Mouse (Mus musculus) neutrophil, adult 5-6 weeks (primary cell): ENCODE measurements around the gene Sat2. TPM values are rescaled to one million over a fixed set of nuclear protein-coding genes. Genes with fewer than 3 reads are reported as not detected.
"Not testable (repeated sequence)": the region's sequence is repeated elsewhere in the genome, so short reads cannot be mapped to it uniquely, and the experiment has no call there.

Experiments used
- ATAC-seq: fragments of 151-379, 151-347 bp; 2 replicates; pipeline ENCODE4 v1.8.0; 2017; ENCODE audit warnings: mild to moderate bottlenecking, moderate TSS enrichment; ENCODE audit not compliant: insufficient number of reproducible peaks, poor library complexity, low FRiP score, severe bottlenecking; ENCODE audit errors: extremely low read depth
- total RNA-seq: library from RNA; stranded (forward); fragments of 200-1000 nt; gene quantifications from 2 replicates; pipeline ENCODE4 v1.2.3, GENCODE M21; 2017

Gene Sat2
- total RNA-seq, 1 experiment from 2014 or later = not detected

DNA sequence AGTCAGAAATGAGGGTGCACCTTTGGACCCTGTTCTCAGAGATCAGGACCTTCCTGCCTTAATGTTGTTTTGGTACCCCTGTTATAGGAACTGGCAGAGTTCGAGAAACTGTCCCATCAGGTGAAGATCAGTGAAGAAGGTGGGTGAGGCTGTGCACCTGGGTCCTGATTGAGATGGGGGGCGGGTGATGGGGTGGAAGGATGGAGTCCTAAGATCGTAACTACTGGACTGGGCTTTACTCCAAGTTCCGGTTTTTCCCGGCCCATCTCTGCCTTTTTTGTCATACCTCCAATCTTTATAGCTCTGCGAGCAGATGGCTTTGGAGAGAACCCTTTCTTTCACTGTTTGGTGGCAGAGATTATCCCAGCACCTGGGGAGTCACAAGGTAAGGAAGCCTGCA lies 582 bp downstream of the Sat2 start:
- ATAC-seq = no peak

DNA sequence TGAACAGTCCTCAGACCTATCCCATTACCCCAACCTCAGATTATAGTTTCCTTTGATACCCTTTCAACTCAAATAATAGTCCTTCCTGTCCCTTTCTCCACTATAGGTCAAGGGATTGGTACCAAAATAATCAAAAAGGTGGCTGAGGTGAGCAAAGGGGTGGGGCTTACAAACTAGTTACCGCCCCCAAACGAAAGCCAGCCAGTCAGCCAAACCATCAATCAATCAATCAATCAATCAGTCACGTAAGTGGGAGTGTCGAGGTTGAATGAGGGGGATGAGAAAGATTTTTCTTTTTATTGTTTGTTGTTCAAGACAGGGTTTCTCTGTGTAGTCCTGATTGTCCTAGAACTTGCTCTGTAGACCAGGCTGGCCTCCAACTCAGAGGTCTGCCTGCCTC lies 1.2 kb downstream of the Sat2 start:
- no peak for ATAC-seq

DNA sequence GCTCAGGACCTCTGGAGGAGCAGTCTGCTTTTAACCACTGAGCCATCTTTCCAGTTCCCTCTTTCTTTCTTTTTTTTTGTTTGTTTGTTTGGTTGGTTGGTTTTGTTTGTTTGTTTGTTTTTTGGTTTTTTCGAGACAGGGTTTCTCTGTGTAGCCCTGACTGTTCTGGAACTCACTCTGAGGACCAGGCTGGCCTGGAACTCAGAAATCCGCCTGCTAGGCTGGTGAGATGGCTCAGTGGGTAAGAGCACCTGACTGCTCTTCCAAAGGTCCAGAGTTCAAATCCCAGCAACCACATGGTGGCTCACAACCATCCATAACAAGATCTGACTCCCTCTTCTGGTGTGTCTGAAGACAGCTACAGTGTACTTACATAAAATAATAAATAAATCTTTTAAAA lies 2.5 kb downstream of the Sat2 start:
- ATAC-seq = not testable (repeated sequence)

DNA sequence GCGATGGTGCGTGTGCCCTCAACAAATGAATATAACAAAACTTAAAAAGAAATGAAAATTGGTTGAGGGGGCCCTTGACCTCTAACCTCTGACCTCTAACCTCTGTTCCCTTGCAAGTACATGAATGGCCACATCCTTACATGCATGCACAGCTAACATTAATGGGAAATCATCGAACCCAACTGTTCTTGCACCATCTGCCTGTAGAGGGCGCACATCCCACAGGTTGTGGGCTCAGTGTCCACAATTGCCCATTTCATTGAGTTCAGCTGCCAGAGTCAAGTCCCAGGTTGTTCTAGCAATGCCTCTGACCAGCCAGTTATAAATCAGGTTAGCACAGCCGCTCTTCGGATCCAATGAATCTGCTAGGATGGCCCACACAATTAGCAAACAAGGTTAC lies 6.5 kb downstream of the Sat2 start:
- peak; percentile 62; the same call in 1 of the 2 replicates for ATAC-seq

DNA sequence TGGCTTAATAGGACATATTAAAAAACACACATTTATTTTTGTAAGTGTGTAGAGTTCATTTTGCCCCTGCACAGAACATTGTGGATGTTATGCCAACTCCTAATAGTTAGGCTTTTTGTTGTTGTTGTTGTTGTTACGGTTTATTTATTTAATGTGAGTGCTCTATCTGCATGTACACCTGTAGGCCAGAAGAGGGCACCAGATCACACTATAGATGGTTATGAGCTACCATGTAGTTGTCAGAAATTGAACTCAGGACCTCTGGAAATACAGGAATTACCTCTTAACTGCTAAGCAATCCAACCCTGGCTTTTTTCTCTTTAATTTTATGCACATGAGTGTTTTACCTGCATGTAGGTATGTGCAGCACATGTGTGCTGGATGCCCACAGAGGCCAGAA lies 8.0 kb downstream of the Sat2 start:
- ATAC-seq = no peak

DNA sequence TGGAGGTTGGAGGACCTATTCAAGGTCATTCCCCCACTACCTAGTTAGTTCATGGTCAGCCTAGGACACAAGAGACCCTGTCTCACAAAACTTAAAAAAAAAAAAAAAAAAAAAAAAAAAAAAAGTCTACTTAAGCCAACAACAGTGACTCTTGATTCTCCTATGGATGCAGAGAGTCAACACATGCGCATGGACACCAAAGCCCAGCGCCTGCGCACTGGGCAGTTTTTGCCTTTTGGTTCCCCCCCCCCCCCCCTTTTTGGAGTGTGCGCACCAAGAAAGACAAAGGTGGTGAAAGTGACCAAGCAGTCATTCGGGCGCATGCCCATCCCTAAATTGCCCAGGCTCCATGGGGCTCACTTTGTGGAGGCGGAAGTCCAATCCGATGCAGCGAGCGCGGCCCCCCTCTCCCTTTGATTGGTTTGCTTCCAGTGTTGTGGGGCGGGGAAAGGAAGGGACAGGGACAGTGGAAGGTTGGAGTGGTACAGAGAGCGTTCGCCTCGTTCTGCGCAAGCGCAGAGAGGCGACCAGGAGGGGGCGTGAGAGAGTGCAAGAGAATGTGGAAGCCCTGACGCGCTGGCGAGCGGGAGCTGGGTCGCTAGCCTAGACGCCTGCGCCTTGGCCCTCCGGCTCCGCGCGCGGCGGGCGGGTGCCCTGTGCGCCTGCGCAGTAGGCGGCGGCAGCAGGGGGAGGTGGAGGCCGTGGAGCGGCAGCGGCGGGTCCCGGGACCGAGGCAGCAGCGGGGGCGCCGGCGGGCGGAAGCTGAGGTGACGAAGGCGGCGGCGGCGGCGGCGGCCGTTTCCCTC lies 10.7 kb downstream of the Sat2 start, which contains the start of gene Fxr2:
TSS of gene Fxr2 (plus strand) at position 707 of the 806 bp plus-strand sequence.
- ATAC-seq = peak; percentile 92

DNA sequence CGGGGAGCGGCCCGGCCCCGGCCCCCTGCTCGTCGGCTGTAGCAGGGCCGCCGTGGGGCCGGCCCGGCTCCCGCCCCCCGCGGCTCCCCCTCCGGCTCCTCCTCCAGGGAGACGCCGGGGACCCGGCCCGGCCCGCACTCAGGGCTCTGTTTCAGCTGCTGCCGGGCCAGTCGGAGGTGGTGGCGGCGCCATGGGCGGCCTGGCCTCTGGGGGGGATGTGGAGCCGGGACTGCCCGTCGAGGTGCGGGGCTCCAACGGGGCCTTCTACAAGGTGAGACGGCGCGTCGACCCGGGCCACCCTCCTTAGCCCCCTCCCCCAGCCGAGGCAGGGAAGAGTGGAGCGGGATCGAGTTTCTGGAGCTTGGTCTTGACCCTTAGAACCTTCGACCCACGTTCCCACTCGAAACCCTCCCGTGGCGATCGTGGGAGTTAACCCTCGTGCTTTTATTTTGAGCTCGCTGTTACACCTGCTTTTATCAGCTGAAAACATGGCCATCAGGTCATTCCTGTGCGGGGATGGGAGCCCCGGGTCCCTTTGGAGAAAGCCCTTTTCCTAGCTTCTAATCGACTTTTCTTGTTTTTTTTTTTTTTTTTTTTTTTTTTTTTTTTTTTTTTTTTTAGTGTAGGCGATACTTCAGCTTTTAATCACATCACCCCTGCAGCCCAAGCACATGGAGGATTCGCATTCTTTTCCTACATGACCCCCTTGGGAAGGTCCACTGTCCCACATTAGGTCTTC lies 11.5 kb downstream of the Sat2 start:
- no peak for ATAC-seq

DNA sequence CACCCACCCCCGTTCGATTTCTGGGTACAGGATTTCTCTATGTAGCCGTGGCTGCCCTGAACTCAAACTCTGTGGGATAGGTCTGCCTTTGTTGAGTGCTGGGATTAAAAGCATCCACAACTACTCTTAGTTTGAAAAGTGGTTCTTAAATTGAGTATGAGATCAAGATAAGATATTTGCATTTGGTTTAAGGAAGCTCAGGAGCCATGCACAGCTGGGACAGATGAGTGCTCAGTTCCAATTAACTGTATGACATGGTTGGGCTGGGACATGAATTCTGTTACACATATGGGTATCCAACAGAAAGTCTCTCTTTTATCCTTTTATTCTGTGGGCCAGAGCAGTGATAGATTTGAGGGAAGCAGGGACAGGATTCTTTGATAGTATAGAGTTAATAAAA lies 13.6 kb downstream of the Sat2 start:
- no peak for ATAC-seq

DNA sequence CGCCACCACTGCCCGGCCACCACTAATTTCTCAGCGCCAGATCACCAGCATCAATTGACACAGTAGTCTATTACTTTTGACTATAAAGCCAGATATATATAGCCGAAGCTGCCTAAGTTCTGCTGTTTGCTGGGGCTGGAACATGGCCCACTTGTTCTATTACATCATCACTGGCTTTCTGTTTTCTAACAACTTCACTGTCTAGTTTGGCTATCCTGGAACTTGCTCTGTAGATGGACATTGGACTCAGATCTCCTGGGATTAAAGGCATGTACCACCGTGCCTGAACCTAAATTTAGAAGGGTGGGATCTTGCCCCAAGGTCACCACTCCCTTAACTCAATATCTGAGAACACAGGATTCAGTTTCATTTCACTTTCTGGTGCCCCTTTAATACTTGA lies 24.0 kb downstream of the Sat2 start:
- ATAC-seq = no peak

DNA sequence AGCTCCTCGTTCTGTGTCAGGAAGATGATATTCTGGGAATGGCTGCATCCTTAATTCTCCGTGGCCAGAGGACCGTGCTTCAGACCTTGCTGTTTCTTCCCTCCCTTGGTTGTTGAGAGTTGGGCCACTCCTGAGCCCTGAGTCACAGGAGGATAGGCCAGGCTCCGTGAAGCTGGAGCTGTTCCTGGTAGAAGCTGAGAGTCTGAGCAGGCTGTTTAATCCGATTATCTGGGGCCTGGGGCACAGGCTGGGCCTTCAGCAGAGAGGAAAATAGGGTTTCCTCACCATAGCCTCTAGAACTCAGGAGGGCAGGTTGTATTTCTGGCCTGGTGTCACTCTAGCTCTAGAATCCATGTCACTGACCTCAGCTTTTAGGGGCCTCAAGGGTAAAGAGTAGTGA lies 31.6 kb downstream of the Sat2 start:
- no peak for ATAC-seq

DNA sequence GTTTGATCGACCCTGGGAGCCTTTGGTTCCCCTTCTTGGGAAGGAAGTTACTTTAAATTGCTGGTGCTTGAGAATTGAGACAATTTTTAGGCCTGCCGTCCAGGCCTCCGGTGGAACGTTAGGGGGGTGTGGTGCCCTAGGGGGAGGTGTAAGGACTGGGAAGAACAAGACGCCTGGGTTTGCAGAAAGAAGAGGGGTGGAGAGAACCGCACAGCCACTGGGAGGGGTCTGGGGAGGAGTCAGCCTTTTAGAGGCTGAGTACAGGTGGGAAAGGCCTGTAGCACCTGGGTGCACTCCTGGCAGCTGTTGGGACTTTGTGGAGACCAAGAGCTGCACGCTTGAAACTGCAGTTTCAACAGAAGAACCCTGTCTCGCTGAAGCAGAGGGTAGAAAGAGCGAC lies 32.9 kb downstream of the Sat2 start:
- ATAC-seq = no peak

DNA sequence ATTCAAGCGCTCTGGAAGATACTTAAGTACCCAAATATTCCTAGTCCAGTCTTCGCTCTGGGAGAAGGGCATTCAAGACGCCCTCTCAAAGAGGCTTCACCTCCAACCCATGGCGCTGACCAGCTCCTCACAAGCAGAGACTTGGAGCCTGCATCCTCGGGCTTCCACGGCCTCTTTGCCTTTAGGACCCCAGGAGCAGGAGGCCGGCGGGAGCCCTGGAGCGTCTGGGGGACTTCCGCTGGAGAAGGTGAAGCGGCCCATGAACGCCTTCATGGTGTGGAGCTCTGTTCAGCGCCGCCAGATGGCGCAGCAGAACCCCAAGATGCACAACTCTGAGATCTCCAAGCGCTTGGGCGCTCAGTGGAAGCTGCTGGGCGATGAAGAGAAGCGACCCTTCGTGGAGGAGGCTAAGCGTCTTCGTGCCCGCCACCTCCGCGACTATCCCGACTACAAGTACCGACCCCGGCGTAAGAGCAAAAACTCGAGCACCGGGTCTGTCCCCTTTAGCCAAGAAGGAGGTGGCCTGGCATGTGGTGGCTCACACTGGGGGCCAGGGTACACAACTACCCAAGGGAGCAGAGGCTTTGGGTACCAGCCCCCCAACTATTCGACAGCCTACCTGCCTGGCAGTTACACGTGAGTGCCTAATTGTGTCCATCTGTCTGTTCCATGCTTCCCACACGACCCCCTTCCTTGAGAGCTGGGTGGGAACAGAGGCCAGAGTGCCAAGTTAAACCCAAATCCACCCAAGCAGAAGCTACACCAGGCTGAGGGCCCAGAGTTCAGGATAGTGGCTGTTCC lies 33.6 kb downstream of the Sat2 start, which contains the start of gene Sox15:
TSS of gene Sox15 (plus strand) at position 51 of the 801 bp plus-strand sequence.
- ATAC-seq = no peak

DNA sequence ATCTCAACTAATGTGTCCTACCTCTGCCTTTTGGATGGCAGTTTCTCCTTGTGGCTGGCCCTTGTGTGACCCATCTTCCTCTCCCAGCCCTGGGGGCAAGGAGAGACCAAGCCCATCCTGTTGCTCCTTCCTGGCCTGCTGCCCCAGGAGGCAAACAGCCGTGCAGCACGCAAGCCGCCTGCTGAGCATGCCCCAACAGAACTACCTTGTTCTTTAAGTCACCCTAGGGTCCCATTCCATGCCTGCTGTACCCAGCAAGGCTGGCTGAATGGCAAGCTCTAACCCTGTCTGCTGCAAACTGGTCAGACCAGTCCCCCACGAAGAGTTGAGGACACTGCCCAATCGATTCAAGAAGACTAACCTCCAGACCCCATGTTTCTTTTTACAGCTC lies 34.2 kb downstream of the Sat2 start:
- no peak for ATAC-seq

DNA sequence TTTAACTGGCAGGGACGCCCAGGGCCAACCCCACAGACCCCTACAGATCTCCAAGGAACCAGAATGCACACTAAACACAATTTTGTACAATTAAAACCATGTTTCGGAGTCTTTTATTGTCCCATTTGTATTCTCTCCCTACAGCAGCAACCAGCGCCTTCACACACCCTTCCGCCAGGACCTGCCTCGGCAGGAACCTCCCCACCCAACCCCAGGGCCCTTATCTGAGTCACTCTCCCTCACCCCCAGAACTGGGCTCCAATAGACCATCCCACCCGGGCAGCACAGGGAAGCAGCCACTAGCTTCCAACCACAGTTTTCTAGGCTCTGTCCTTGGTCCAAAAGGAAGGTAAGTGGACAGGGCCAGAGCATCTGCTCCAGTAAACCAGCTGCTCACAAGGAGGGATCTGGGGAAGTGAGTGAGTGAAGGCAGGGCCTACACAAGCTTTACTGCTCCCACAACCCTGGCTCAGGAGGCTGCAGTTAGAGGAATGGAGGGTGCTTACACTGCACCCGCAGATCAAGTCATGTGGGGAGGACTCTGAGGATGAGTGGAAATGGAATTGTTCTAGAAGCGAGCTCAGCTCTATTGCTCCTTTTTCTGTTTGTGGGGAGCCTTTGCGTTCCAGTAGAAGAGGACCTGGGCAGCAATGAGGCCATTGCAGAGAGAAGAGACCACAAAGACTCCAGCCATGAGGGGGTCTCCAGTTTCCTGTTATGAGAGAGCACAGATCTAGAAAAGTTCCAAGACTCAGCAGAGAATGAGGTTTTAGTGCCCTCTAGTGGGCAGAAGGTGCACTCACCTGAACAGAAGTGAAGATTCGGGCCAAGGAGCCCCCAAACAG lies 35.0 kb downstream of the Sat2 start:
- peak; percentile 39; the same call in 1 of the 2 replicates for ATAC-seq

DNA sequence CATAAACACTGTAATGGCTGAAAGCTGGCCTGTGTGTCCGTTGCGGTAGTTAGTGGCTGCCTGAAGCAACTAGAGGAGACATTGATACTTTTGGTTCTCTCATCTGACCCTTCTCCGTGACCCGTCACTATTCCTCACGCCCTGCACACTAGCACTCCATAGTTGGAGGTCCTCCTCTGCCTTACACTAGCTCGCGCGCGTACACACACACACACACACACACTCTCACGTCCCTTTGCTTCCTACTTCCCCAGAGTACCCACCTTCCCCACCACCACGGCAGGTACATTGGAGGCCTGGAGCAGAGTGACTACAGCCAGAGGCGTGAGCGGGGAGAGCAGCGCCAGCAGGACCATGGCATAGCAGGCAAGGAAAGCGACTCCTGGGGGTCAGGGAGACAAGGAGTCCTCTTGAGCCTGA lies 35.6 kb downstream of the Sat2 start:
- no peak for ATAC-seq

DNA sequence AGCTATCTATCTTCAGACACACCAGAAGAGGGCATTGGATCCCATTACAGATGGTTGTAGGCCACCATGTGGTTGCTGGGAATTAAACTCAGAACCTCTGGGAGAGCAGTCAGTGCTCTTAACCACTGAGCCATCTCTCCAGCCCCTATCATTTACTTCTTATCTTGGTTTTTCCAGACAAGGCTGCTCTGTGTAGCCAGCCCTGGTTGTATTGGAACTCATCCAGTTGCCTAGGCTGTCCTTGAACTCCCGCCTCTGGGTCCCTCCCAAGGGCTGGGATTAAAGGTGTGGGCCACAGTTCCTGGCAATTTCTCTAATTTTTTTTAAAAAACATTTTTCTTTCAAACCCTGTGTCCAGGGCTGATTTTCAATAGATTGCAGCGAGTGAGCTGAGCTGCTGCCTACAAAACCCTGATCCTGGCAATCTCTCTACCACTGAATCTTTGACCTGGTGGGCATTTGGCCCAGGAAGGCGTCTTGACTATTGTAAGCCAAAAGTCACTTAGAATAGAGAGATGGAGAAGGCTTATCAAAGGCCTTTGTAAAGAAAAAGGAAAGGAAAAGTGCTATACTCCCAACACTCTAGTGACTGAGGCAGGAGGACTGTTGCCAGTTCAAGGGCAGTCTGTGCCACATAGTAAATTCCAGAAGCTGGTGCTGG lies 39.5 kb downstream of the Sat2 start:
- ATAC-seq = no peak

DNA sequence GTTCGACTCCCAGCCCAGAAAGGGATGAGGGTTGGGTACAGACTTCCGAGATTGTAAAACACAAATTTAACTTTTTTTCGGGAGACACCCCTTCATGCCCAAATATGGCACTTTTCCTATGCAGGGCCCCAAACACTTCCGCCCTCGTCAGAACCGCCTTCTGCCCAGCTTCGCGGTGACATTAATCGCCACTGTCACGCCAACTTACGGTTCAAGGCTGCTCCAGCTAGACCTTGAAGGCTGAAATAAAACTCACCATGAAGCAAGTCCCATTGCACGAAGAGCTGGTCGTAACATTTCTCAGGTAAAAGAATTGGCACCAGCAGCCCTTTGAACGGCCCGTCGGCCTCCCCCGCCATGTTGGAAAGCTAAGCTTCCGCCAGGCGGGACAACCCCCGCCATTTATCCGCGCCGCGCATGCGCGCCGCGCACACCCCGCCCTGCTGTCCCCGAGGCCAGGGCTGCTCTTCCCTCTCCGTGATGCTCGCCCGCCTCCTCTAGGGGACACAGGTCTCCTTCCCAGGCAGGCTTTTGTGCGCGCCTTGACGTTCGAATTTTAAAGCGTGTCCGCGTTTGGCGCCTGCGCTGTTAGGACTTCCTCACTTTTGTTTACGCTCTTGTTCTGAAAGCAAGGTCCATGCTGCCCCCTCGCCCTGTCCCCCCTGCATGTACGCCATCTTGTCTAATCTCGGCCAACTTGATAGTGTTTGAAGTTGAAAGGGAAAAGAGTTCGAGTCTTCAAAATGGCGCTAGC lies 40.6 kb downstream of the Sat2 start, which contains the start of gene Mpdu1:
TSS of gene Mpdu1 (minus strand) at position 430 of the 754 bp plus-strand sequence.
- peak; percentile 78 for ATAC-seq
